Mouse (Mus musculus) right cerebral cortex, postnatal 10 days (tissue): ENCODE data around the gene Bola2.
A peak's percentile ranks its signal among the peaks of the same experiment; 100 is the strongest.
"Not testable (repeated sequence)": the region's sequence is repeated elsewhere in the genome, so short reads cannot be mapped to it uniquely, and the experiment has no call there.

Source experiments
- DNase-seq, 2 experiments: peaks; one replicate each; pipeline ENCODE4 v3.0.0; 2021; ENCODE audit warnings: low spot score in 2 of 2

Bola2 gene

GRCm38 (mm10) chr7:126708175-126708952 lies 13.2 kb downstream of the Bola2 start:
- DNase-seq = no peak

GRCm38 (mm10) chr7:126710266-126710665 lies 15.1 kb downstream of the Bola2 start:
- no peak for DNase-seq

GRCm38 (mm10) chr7:126711910-126712309 lies 16.7 kb downstream of the Bola2 start:
- DNase-seq = no peak

GRCm38 (mm10) chr7:126715679-126716078 lies 20.5 kb downstream of the Bola2 start:
- no peak for DNase-seq

GRCm38 (mm10) chr7:126717566-126717965 lies 22.4 kb downstream of the Bola2 start:
- DNase-seq = no peak

GRCm38 (mm10) chr7:126718787-126719337 lies 23.7 kb downstream of the Bola2 start:
- peak in 1 of 2 experiments; percentile 55 for DNase-seq

GRCm38 (mm10) chr7:126721635-126722034 lies 26.4 kb downstream of the Bola2 start:
- no peak for DNase-seq

GRCm38 (mm10) chr7:126725077-126725476 lies 29.9 kb downstream of the Bola2 start:
- no peak for DNase-seq

GRCm38 (mm10) chr7:126725667-126726066 lies 30.5 kb downstream of the Bola2 start:
- no peak for DNase-seq

- DNase-seq = not testable (repeated sequence)
Observed at GRCm38 (mm10) chr7:126730256-126730789, 35.1 kb downstream of the Bola2 start.

GRCm38 (mm10) chr7:126736122-126736521 lies 40.9 kb downstream of the Bola2 start:
- DNase-seq = no peak

GRCm38 (mm10) chr7:126739551-126739950 lies 44.4 kb downstream of the Bola2 start:
- peak; percentile 62 to 76 for DNase-seq

- peak in 1 of 2 experiments; percentile 28 for DNase-seq
Observed at GRCm38 (mm10) chr7:126740132-126740735, 45.0 kb downstream of the Bola2 start.

- DNase-seq = peak; percentile 50 to 51
Observed at GRCm38 (mm10) chr7:126740977-126741376, 45.8 kb downstream of the Bola2 start.

- no peak for DNase-seq
Observed at GRCm38 (mm10) chr7:126741452-126741851, 46.3 kb downstream of the Bola2 start.

- DNase-seq = peak in 1 of 2 experiments; percentile 38
Observed at GRCm38 (mm10) chr7:126741964-126742482, 46.8 kb downstream of the Bola2 start.

- no peak for DNase-seq
Observed at GRCm38 (mm10) chr7:126746066-126746465, 50.9 kb downstream of the Bola2 start.

GRCm38 (mm10) chr7:126746798-126747197 lies 51.6 kb downstream of the Bola2 start:
- no peak for DNase-seq

GRCm38 (mm10) chr7:126748824-126749223 lies 53.6 kb downstream of the Bola2 start:
- no peak for DNase-seq
